Mouse (Mus musculus): Measurements from ENCODE around the gene Gdf3.

DNA sequence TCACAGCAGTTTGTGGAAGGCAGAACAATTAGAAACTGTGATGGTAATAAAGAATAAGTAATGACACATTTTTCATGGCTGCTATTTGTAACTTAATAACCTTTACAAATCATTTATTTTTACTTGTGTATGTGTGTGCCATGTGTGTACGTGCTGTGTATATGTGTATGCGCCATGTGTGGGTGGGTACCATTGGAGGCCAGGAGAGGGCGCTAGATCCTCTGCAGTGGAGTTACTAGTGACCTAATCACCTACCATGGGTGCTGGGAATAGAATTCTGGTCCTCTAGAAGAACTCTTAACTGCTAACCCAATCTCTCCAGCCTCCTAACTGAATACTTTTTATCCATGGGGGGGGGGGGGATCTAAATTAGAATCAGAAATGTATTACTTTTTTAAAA lies 40.0 kb upstream of the Gdf3 start:
- TF ChIP-seq CTCF (IDR thresholded peaks at IDR 0.05; ENCODE audit: low read depth, low read length) (no peak), POLR2A (IDR thresholded peaks at IDR 0.05; ENCODE audit: extremely low read depth, insufficient read depth, low read length) (no peak)
